Comparison of ENCODE assay signal across 8 mouse cellular contexts in the genomic region with DNA sequence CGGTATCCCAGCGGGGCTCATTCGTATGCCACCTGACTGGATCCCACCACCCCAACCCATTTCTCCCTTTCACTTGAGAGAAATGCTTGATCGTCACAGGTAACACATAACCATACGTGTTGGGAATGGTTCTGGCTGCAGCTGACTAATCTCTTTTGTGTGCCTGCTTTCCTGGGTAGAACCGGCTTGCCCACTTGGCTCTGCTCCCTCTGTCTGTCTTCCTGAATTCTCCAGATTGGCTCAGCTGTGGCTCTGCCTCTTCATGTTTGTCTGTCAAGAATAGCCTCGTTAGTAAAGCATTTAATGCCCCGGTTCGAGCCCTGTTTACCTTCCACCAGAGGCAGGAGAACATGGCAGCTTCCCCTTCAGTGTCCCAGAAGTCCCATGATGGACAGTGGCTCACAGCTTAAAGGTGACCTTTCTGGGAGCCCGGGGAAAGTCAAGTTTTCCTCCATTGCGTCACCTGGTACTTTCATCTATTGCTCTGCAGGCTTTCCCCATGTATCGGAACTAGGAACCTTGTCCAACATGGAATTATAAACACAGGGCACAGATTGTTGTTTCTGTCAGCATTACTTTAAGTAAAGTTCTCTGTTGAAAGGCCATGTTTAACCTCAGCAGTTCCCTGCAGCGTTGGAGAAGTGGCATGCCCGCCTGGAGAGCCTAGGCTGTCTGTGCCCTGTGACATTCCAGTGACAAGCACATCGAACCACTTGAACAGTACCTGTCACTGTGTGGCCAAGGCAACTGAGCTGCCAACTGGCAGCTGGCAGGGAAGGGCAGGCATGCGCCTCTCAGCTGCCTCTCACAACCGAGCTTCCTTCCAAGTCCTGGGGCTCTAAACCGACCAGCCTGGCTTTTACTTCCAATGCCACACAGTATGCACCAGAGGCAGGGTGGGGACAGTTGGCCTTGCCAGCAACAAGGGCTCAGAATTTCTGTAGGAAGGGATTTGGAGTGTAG.
A peak's percentile ranks its signal among the peaks of the same experiment; 100 is the strongest.
DNase-seq lines count a peak whose midpoint lies in the region; ATAC-seq lines count a peak whose summit lies in the region.

No protein-coding gene starts in this region.

- no peak overlapping the region for H3K27ac ChIP-seq in liver, embryonic 13.5 days
- H3K27ac ChIP-seq in liver, embryonic 11.5 days (ENCODE audit: low read depth, low read length) = no peak overlapping the region
- H3K27ac ChIP-seq in heart, embryonic 10.5 days = peak overlapping the region; percentile 65

- no peak overlapping the region for H3K4me2 ChIP-seq in liver, embryonic 13.5 days
- no peak overlapping the region for H3K4me2 ChIP-seq in liver, embryonic 11.5 days

- no peaks in the 10 kb centered on the region for H3K27me3 ChIP-seq in liver, embryonic 13.5 days
- H3K27me3 ChIP-seq in liver, embryonic 11.5 days (replicated peaks; ENCODE audit: control insufficient read depth, insufficient read depth, low read length) = no peaks in the 10 kb centered on the region
- H3K27me3 ChIP-seq in heart, embryonic 10.5 days (ENCODE audit: insufficient read depth, poor library complexity, severe bottlenecking) = no peaks in the 10 kb centered on the region

- H3K4me3 ChIP-seq in liver, embryonic 13.5 days (replicated peaks) = no peak overlapping the region
- no peak overlapping the region for H3K4me3 ChIP-seq in liver, embryonic 11.5 days (ENCODE audit: low read depth, low read length)
- no peak overlapping the region for H3K4me3 ChIP-seq in heart, embryonic 10.5 days

- ATAC-seq in liver, embryonic 13.5 days (ENCODE audit: low read depth) = 0 out of 2 replicates have a peak, but pooled peaks have one; percentile 12
- ATAC-seq in liver, embryonic 11.5 days (replicated peaks; ENCODE audit: low FRiP score) = no peak
- no peak for ATAC-seq in activated CD4-positive, CD25-positive, alpha-beta regulatory T cell, adult 4 months

- no peak for DNase-seq in liver, embryonic 13.5 days
- DNase-seq in liver, embryonic 11.5 days (ENCODE audit: low spot score) = no peak
- peak; percentile 76 to 80 for DNase-seq in cerebellum, postnatal 14 days
- no peak for DNase-seq in heart, embryonic 10.5 days (ENCODE audit: low spot score)
- peak; percentile 78 to 85 for DNase-seq in lung, adult 18-20 months
- DNase-seq in kidney, postnatal 10 days = no peak
- DNase-seq in kidney, postnatal 4 days = no peak

- peaks cover 14% of the 10 kb centered on the region for H3K4me1 ChIP-seq in liver, embryonic 13.5 days (replicated peaks)
- H3K4me1 ChIP-seq in liver, embryonic 11.5 days (replicated peaks; ENCODE audit: control insufficient read depth, insufficient read depth, low read length) = no peaks in the 10 kb centered on the region
- peaks cover 21% of the 10 kb centered on the region for H3K4me1 ChIP-seq in heart, embryonic 10.5 days

- H3K9ac ChIP-seq in liver, embryonic 13.5 days = no peak overlapping the region
- H3K9ac ChIP-seq in liver, embryonic 11.5 days (ENCODE audit: low read depth, low read length) = no peak overlapping the region

- 65% methylated on average over 18 of the region's 18 CpGs for WGBS in liver, embryonic 13.5 days (ENCODE audit: insufficient replicate concordance)
- WGBS in liver, embryonic 11.5 days = 77% methylated on average over 18 of the region's 18 CpGs
- WGBS in heart, embryonic 10.5 days = 75% methylated on average over 18 of the region's 18 CpGs

- H3K9me3 ChIP-seq in liver, embryonic 13.5 days (replicated peaks) = no peaks in the 10 kb centered on the region
- no peaks in the 10 kb centered on the region for H3K9me3 ChIP-seq in liver, embryonic 11.5 days (ENCODE audit: control insufficient read depth, low read length)
- H3K9me3 ChIP-seq in heart, embryonic 10.5 days = no peaks in the 10 kb centered on the region

- H3K36me3 ChIP-seq in liver, embryonic 13.5 days = no peaks in the 10 kb centered on the region
- no peaks in the 10 kb centered on the region for H3K36me3 ChIP-seq in liver, embryonic 11.5 days (ENCODE audit: control insufficient read depth, insufficient read depth, low read length)
- H3K36me3 ChIP-seq in heart, embryonic 10.5 days = no peaks in the 10 kb centered on the region

Comparison
In these comparisons a context has a peak if more than half of its experiments do, and no peak if none do; other contexts are left out.
1. DNase-seq: peak in cerebellum, postnatal 14 days (2 of 2) and lung, adult 18-20 months (2 of 2); none in liver, embryonic 13.5 days (single experiment), liver, embryonic 11.5 days (single experiment), heart, embryonic 10.5 days (single experiment), kidney, postnatal 10 days (single experiment) and kidney, postnatal 4 days (0 of 2).